Mouse (Mus musculus): ENCODE data around the gene Car2.

- TF ChIP-seq CTCF (conservative IDR thresholded peaks at IDR 0.05; ENCODE audit: low read length): no peak
- no peak for TF ChIP-seq NANOG (IDR thresholded peaks at IDR 0.05; ENCODE audit: borderline replicate concordance, low read length)
- no peak for TF ChIP-seq POU5F1 (IDR thresholded peaks at IDR 0.05; ENCODE audit: borderline replicate concordance, low read length)
These were observed 15.5 kb upstream of the Car2 start for GRCm38 (mm10) chr3:14870528-14870927.

All from E14TG2a.4 (cell line).